Mouse (Mus musculus): ENCODE results near the gene Lix1l.
A peak's percentile ranks its signal among the peaks of the same experiment; 100 is the strongest.

Gene Lix1l

GRCm38 (mm10) chr3:96565105-96565504 lies 35.8 kb upstream of the Lix1l start:
- DNase-seq (ENCODE audit: low spot score in 2 of 2), result no peak

GRCm38 (mm10) chr3:96566661-96567450 lies 34.1 kb upstream of the Lix1l start:
- DNase-seq (ENCODE audit: low spot score in 2 of 2), result no peak

- DNase-seq (ENCODE audit: low spot score in 2 of 2), result no peak
These were observed 32.3 kb upstream of the Lix1l start for GRCm38 (mm10) chr3:96568605-96569004.

GRCm38 (mm10) chr3:96569506-96569905 lies 31.4 kb upstream of the Lix1l start:
- DNase-seq (ENCODE audit: low spot score in 2 of 2), result no peak

GRCm38 (mm10) chr3:96569966-96570605 lies 30.9 kb upstream of the Lix1l start:
- no peak for DNase-seq (ENCODE audit: low spot score in 2 of 2)

- no peak for DNase-seq (ENCODE audit: low spot score in 2 of 2)
These were observed 30.3 kb upstream of the Lix1l start for GRCm38 (mm10) chr3:96570643-96571042.

GRCm38 (mm10) chr3:96571336-96571735 lies 29.6 kb upstream of the Lix1l start:
- no peak for DNase-seq (ENCODE audit: low spot score in 2 of 2)

GRCm38 (mm10) chr3:96571896-96572698 lies 28.9 kb upstream of the Lix1l start:
- DNase-seq (ENCODE audit: low spot score in 2 of 2), result no peak

- no peak for DNase-seq (ENCODE audit: low spot score in 2 of 2)
These were observed 27.1 kb upstream of the Lix1l start for GRCm38 (mm10) chr3:96573611-96574511.

- DNase-seq (ENCODE audit: low spot score in 2 of 2), result no peak
These were observed 25.5 kb upstream of the Lix1l start for GRCm38 (mm10) chr3:96575272-96575984.

GRCm38 (mm10) chr3:96576005-96576658 lies 24.8 kb upstream of the Lix1l start:
- no peak for DNase-seq (ENCODE audit: low spot score in 2 of 2)

GRCm38 (mm10) chr3:96576690-96577541 lies 24.0 kb upstream of the Lix1l start, which contains the start of gene Gm16253:
Gene Gm16253, plus strand, starts transcription at chr3:96576984.
- peak; percentile 87 to 88 for DNase-seq (ENCODE audit: low spot score in 2 of 2)

- DNase-seq (ENCODE audit: low spot score in 2 of 2), result no peak
These were observed 23.4 kb upstream of the Lix1l start for GRCm38 (mm10) chr3:96577566-96577965.

- no peak for DNase-seq (ENCODE audit: low spot score in 2 of 2)
These were observed 22.2 kb upstream of the Lix1l start for GRCm38 (mm10) chr3:96578561-96579238.

- no peak for DNase-seq (ENCODE audit: low spot score in 2 of 2)
These were observed 21.7 kb upstream of the Lix1l start for GRCm38 (mm10) chr3:96579239-96579750.

GRCm38 (mm10) chr3:96579885-96580454 lies 21.0 kb upstream of the Lix1l start:
- peak; percentile 82 to 89 for DNase-seq (ENCODE audit: low spot score in 2 of 2)

GRCm38 (mm10) chr3:96581141-96581540 lies 19.8 kb upstream of the Lix1l start:
- no peak for DNase-seq (ENCODE audit: low spot score in 2 of 2)
